Mouse (Mus musculus) hindbrain, embryonic 10.5 days (tissue): ENCODE measurements around the gene Il10. TPM values are rescaled to one million over a fixed set of nuclear protein-coding genes. Genes with fewer than 3 reads are reported as not detected.

Experiments
- DNase-seq: peaks from one replicate; pipeline ENCODE4 v3.0.0-alpha.2; 2017; ENCODE audit warnings: low spot score
- H3K27ac ChIP-seq: fragments of 300-500 bp; sonication (generic); 2 replicates; pipeline ENCODE4 v1.5.1; 2016; ENCODE audit warnings: mild to moderate bottlenecking, moderate library complexity
- H3K27me3 ChIP-seq: fragments of 300-500 bp; sonication (generic); 2 replicates; pipeline ENCODE4 v1.6.1; 2016; ENCODE audit warnings: mild to moderate bottlenecking; ENCODE audit not compliant: poor library complexity, insufficient read depth, severe bottlenecking
- H3K36me3 ChIP-seq: fragments of 300-500 bp; sonication (generic); 2 replicates; pipeline ENCODE4 v1.6.1; 2016; ENCODE audit warnings: mild to moderate bottlenecking, moderate library complexity
- H3K4me1 ChIP-seq: fragments of 300-500 bp; sonication (generic); replicated peaks from 2 replicates; pipeline ENCODE4 v1.6.1; 2016; ENCODE audit warnings: mild to moderate bottlenecking
- H3K4me3 ChIP-seq: fragments of 300-500 bp; sonication (generic); 2 replicates; pipeline ENCODE4 v1.5.1; 2016; ENCODE audit warnings: mild to moderate bottlenecking, moderate library complexity
- H3K9me3 ChIP-seq: fragments of 300-500 bp; sonication (generic); 2 replicates; pipeline ENCODE4 v1.6.1; 2016; ENCODE audit warnings: mild to moderate bottlenecking, moderate library complexity
- WGBS: fragments of 180-500 bp; shearing (Covaris S2); methylation state at CpG from one replicate; pipeline ENCODE4 v1.1.7; 2016; 5-methylcytosine and 5-hydroxymethylcytosine counted together
- polyA plus RNA-seq: library from polyadenylated mRNA; unstranded; fragments of >200 nt; fragmentation: Nextera tagmentation; extraction: Ambion mirVana; gene quantifications from 2 replicates; pipeline ENCODE4 v1.2.1, GENCODE M21; 2016

Il10 gene
- polyA plus RNA-seq, 1 experiment from 2014 or later: not detected

DNA sequence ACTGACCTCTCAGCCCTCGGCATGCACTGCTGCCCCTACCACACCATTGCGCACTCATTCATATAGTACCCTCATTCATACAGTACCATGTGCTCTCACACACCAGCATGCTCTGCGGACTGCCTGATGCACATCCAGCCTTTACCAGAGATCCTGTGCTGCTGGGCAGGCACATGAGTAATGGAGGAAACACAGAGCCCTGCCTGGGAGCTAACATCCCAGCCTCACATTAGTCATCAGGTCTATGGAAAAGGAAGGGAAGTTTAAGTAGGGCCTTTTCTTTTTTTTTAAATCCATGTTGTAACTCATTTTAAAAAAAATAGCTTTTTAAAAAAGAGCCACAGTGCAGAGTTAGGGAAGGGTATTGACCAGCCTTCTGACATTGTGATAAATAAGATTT is 23.1 kb downstream of the Il10 start:
- Histone ChIP-seq H3K36me3 (no peaks in the 10 kb centered on the region), H3K4me1 (no peaks in the 10 kb centered on the region; the same call in 1 of the 2 replicates), H3K27ac (no peak overlapping the region), H3K27me3 (no peaks in the 10 kb centered on the region), H3K9me3 (no peaks in the 10 kb centered on the region), H3K4me3 (no peak overlapping the region)
- 84% methylated on average over 3 of the region's 3 CpGs for WGBS
- DNase-seq: no peak

DNA sequence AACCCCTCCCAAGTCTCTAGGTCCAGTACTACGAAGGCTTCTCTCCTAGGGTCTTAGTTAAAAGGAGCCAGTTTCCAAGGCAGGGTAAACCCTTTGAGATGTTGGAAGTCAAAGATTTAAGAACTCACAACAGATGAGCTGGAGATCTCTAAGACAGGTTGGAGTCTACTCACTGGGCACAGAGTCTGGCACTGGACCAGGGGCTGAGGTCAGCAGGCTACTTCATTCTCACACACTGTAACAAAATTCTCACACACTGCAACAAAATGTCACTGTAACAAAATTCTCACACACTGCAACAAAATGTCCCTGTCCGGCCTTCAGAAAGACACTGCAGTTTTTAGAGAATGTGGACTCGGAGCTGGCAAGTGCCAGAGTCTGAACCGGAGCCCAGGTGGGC is 24.0 kb downstream of the Il10 start:
- Histone ChIP-seq H3K9me3 (no peaks in the 10 kb centered on the region), H3K4me1 (no peaks in the 10 kb centered on the region; the same call in 1 of the 2 replicates), H3K36me3 (no peaks in the 10 kb centered on the region), H3K27ac (no peak overlapping the region), H3K27me3 (no peaks in the 10 kb centered on the region), H3K4me3 (no peak overlapping the region)
- DNase-seq: no peak
- WGBS: 91% methylated on average over 4 of the region's 4 CpGs

DNA sequence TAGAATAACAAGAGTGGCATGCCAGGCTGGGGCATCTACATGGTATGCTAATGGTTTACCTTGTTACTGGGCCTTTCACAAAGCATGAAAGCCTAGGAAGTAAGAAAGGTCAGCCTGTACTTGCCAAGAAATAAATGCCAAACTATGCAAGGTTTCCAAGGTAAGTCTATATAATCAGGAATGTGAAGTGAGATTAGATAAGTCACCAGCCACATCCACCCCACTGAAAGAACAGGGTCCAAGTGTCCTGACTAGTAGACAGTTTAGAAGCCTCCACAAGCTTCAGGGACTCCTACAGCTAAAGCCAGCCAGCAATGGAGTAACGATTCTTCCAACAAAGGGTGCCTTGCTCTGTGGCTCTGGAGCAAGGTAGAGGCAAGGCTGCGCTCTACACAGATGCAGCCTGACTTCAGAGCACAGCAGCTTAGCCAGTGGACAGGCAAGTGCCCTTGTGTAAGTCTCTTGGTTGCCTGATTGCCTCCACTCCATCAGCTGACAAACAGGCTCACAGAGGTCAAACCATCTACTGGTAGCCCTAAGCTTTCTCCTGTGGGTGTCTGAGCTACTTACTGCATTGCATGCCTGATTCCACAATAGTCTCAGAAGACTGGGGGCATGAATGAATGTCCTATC is 26.2 kb downstream of the Il10 start:
- H3K27me3 ChIP-seq: no peaks in the 10 kb centered on the region
- no peak overlapping the region for H3K27ac ChIP-seq
- peaks cover 2% of the 10 kb centered on the region; the same call in 1 of the 2 replicates for H3K4me1 ChIP-seq
- 89% methylated on average over 2 of the region's 2 CpGs for WGBS
- DNase-seq: no peak
- no peaks in the 10 kb centered on the region for H3K9me3 ChIP-seq
- no peaks in the 10 kb centered on the region for H3K36me3 ChIP-seq
- no peak overlapping the region for H3K4me3 ChIP-seq

DNA sequence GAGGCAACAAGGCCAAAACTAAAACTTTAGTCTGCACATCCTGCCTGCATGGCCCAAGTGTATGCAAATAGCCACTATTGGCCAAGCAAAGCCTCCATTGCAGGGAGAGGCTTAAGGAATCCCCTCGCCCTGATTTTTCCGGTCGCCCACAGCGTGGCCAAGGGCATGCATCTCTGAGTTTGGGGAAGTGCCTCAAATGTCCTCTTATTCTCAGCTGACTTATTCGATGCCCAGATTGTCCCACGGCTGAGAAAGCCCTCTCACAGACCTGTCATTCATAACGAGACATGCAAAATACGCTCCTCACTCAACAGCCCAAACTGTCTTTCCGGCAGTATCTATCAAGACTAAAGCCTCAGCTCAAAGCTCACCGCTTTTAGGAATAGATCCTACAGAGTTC is 27.0 kb downstream of the Il10 start:
- no peak for DNase-seq
- H3K27me3 ChIP-seq: no peaks in the 10 kb centered on the region
- 90% methylated on average over 10 of the region's 10 CpGs for WGBS
- H3K36me3 ChIP-seq: no peaks in the 10 kb centered on the region
- no peak overlapping the region for H3K27ac ChIP-seq
- H3K4me3 ChIP-seq: no peak overlapping the region
- H3K9me3 ChIP-seq: no peaks in the 10 kb centered on the region
- peaks cover 10% of the 10 kb centered on the region for H3K4me1 ChIP-seq

DNA sequence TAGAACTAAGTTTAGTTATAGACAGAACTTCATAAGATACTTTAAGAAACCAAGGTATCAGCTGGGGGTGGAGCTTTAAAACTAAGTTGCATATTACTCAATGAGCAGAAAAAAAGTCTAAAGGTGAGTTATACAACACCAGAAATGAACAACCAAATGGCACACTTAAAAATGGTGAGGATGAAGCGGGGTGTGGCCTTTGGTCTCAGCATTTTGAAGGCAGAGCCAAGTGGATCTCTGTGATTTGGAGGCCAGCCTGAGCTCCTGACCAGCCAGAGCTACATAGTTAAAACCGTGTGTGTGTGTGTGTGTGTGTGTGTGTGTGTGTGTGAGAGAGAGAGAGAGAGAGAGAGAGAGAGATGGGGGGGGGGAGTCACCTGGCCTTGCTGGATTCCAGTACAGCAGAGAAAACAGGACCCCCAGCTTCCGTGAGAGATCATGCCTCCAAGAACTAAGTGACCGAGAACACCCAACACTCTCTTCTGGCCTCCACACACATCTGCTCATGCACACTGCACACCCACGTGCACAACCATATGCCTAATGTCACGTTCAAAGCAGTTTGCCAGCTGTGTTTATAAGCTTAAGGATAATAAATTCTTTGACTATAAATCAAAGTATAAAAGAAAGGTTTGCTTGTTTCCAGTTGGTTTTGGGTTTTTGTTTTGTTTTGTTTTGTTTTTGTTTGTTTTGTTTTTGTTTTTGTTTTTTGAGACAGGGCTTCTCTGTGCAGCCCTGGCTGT is 28.6 kb downstream of the Il10 start:
- no peak for DNase-seq
- Histone ChIP-seq H3K4me1 (peaks cover 16% of the 10 kb centered on the region), H3K27me3 (no peaks in the 10 kb centered on the region), H3K36me3 (peaks cover 14% of the 10 kb centered on the region), H3K27ac (no peak overlapping the region), H3K9me3 (no peaks in the 10 kb centered on the region), H3K4me3 (no peak overlapping the region)
- 90% methylated on average over 6 of the region's 6 CpGs for WGBS

DNA sequence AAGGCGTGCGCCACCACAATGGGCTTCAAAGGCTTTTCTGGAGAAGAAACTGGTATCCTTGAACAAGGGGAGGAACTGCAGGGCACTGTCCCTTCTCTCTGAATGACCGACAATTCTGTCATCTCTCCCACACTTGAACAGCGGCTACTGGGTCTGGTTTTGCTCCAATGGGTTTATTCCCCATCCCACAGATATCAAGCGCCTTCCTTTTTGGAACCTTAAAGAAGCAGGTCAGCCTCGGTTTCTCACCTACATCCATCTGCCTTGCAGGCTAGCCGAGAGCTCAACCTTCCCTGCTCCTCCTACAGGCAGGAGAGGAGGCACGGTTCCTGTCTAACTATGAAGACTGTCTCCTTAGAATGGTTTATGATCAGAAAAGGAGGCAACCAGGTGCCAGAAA is 29.3 kb downstream of the Il10 start:
- H3K4me1 ChIP-seq: peaks cover 22% of the 10 kb centered on the region
- H3K27ac ChIP-seq: no peak overlapping the region
- H3K4me3 ChIP-seq: no peak overlapping the region
- H3K36me3 ChIP-seq: peaks cover 17% of the 10 kb centered on the region
- no peaks in the 10 kb centered on the region for H3K27me3 ChIP-seq
- WGBS: 92% methylated on average over 8 of the region's 8 CpGs
- no peaks in the 10 kb centered on the region for H3K9me3 ChIP-seq
- DNase-seq: no peak

DNA sequence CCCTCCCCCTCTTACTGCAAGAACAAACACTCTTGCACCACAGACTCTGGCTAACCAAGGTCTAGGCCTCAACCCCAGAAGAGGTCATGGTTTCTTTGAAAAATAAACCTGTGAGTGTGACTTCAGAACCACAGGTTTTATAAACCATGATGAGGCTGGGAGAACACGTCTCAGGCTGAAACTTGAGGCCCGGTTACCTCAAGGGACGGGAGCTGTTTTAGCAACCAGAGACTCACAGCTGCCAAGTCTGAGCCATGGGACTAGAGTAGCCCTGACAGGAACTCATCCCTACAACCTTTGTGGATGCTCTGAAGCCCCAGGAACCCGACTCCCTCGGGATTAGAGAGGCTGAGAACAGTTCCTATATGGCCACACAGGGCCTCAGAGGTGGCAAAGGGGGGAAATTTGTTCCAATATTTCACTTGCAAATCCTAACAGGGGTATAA is 29.7 kb downstream of the Il10 start:
- H3K4me1 ChIP-seq: peaks cover 22% of the 10 kb centered on the region
- peaks cover 22% of the 10 kb centered on the region for H3K36me3 ChIP-seq
- H3K27ac ChIP-seq: no peak overlapping the region
- DNase-seq: no peak
- H3K4me3 ChIP-seq: no peak overlapping the region
- H3K9me3 ChIP-seq: no peaks in the 10 kb centered on the region
- WGBS: 78% methylated on average over 5 of the region's 5 CpGs
- H3K27me3 ChIP-seq: no peaks in the 10 kb centered on the region

DNA sequence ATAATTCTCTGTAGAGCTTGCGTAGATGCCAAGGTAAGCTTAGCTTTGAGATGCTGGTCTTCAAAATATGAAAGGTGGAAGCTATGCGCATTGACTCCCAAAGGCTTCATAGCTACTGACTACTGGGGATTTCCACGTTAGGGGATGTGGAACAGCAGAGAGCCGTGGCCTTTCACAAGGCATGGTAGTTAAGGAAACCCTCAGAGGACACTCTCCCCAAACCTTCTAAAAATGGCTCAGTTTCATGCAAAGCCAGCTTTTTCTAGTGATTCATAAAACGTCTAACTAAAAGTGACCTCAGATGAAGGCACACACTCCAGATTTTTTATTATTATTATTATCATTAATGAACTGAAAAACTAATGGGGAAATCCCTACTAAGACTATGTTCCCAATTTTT is 30.4 kb downstream of the Il10 start:
- H3K9me3 ChIP-seq: no peaks in the 10 kb centered on the region
- H3K27me3 ChIP-seq: no peaks in the 10 kb centered on the region
- no peak for DNase-seq
- peaks cover 22% of the 10 kb centered on the region for H3K4me1 ChIP-seq
- WGBS: 91% methylated on average over 5 of the region's 5 CpGs
- peaks cover 28% of the 10 kb centered on the region for H3K36me3 ChIP-seq
- H3K27ac ChIP-seq: no peak overlapping the region
- H3K4me3 ChIP-seq: no peak overlapping the region

DNA sequence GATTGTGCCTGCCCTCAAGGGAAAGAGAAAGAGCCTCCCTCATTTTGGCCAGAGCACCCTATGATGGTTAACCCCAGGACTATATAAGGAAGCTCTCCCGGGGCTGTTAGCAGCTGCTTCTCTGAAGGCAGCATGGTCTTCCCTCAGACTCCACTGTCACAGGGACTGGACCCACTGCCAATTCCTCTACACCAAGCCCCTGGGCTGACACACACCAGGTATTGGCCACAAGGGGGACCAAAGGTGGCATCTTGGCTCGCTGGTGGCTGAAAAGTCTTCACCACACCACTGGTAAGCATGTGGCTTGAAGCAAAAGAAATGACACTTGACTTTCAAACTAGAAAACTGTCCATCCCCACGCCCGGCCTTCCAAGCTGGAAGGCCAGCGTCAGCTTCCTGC is 31.0 kb downstream of the Il10 start:
- WGBS: 77% methylated on average over 5 of the region's 5 CpGs
- H3K36me3 ChIP-seq: peaks cover 34% of the 10 kb centered on the region
- H3K9me3 ChIP-seq: no peaks in the 10 kb centered on the region
- H3K27me3 ChIP-seq: no peaks in the 10 kb centered on the region
- no peak overlapping the region for H3K4me3 ChIP-seq
- H3K4me1 ChIP-seq: peaks cover 22% of the 10 kb centered on the region
- no peak for DNase-seq
- H3K27ac ChIP-seq: no peak overlapping the region

DNA sequence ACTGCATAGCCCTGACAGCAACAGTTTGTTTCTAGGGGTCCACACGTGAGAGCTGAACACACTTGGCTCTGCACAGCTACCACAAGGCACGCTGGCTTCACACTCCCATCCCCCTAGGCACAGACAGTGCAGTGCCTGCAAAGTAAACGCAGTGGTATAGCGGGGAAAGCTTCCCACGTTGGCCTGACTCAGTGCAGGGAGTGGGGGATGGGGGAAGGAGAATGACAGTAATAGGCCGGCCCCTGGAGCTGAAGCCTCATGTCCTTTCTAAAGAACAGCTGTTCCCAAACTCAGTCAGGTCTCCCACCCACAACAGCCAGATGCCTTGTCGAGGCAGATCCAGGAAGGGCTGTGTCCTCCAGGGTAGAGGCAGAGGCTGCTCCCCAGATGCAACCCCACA is 31.4 kb downstream of the Il10 start:
- Histone ChIP-seq H3K4me3 (no peak overlapping the region), H3K4me1 (peaks cover 22% of the 10 kb centered on the region), H3K36me3 (peaks cover 39% of the 10 kb centered on the region), H3K9me3 (no peaks in the 10 kb centered on the region), H3K27ac (peak overlapping the region; percentile 53; the same call in 1 of the 2 replicates), H3K27me3 (no peaks in the 10 kb centered on the region)
- 29% methylated on average over 7 of the region's 7 CpGs for WGBS
- DNase-seq: no peak

DNA sequence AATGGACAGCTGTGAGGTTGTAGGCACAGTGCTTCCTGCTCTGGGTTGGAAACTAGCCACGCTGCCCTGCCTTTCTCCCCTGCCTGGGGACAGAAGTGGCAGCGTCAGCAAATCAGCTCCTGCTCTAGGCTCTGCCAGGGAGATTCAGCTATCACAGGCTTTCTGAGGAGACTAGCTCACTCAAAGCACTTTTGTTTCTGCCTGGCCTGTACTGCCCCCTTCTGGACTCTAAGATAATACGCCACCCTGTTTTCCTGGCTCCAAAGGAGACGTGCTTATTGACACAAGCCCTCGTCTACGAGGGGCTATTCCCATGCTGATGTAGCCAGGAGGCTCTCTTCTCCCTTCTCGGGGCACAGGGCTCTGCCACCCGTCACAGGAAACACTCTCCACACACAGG is 33.6 kb downstream of the Il10 start:
- no peaks in the 10 kb centered on the region for H3K9me3 ChIP-seq
- peak; percentile 72 for DNase-seq
- peaks cover 26% of the 10 kb centered on the region for H3K4me1 ChIP-seq
- peak overlapping the region; percentile 66; the same call in 1 of the 2 replicates for H3K27ac ChIP-seq
- peaks cover 60% of the 10 kb centered on the region for H3K36me3 ChIP-seq
- no peak overlapping the region for H3K4me3 ChIP-seq
- no peaks in the 10 kb centered on the region for H3K27me3 ChIP-seq
- WGBS: 6% methylated on average over 8 of the region's 8 CpGs

DNA sequence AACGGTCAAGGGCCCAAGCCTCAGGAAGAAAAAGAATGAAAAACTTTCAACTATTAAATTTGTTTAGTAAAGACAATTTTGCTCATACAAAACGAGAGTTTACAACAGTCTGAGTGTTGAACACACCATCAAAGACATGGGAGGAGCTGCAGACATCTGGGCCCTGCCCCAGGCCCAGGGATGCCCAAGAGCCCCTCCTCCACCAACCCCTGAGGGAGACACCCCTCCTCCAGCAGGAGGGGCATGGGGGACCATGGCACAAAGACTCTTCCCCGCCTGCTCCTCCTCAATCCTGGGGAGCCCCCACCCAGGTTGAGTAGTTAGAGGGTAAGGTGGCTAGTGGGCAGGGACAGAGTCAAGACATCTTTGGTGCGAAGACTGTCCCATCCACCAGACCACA is 34.0 kb downstream of the Il10 start:
- peaks cover 60% of the 10 kb centered on the region for H3K36me3 ChIP-seq
- peaks cover 30% of the 10 kb centered on the region for H3K4me1 ChIP-seq
- 67% methylated on average over 4 of the region's 4 CpGs for WGBS
- DNase-seq: no peak
- H3K27me3 ChIP-seq: no peaks in the 10 kb centered on the region
- no peak overlapping the region for H3K4me3 ChIP-seq
- H3K27ac ChIP-seq: peak overlapping the region; percentile 66; the same call in 1 of the 2 replicates
- no peaks in the 10 kb centered on the region for H3K9me3 ChIP-seq

DNA sequence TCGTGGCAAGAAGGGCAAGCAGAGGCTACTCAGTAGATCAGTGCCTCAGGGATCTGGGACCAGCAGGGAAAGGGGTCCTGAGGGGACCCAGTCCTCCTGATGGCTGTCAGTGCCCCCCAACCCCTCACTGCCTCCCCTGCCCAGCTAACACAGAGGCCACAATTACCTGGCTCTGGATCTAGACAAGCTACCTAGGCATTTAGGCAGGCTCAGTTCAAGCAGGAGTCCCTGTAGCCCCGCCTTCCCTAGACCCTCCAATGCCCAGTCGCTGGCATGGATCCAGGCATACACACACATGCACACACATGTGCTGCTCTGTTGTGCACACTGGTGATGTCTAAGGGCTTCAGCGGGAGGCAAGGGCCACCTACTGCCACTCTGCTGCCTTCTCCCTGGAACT is 34.6 kb downstream of the Il10 start:
- WGBS: 95% methylated on average over 4 of the region's 4 CpGs
- H3K4me3 ChIP-seq: no peak overlapping the region
- peaks cover 36% of the 10 kb centered on the region for H3K4me1 ChIP-seq
- peaks cover 60% of the 10 kb centered on the region for H3K36me3 ChIP-seq
- no peaks in the 10 kb centered on the region for H3K27me3 ChIP-seq
- H3K27ac ChIP-seq: no peak overlapping the region; the same call in 1 of the 2 replicates
- H3K9me3 ChIP-seq: no peaks in the 10 kb centered on the region
- no peak for DNase-seq
